Mouse (Mus musculus): ENCODE measurements around the gene Enpp1.

Gene Enpp1

GRCm38 (mm10) chr10:24716232-24716631, 4.3 kb upstream of the Enpp1 start:
- ChIA-PET POLR2A (no interaction called here), CTCF (interaction anchor here in 1 of 4 experiments (0.6 kb wide), 1 partner anchor 91 kb away, joined by 3 read pairs; no protein-coding TSS in a partner anchor)

- ChIA-PET POLR2A (interaction anchor here in 1 of 4 experiments (1.2 kb wide), 1 partner anchor 77 kb away, joined by 4 read pairs; no protein-coding TSS in a partner anchor), CTCF (interaction anchor here in 1 of 4 experiments (0.6 kb wide), 1 partner anchor 154 kb away, joined by 3 read pairs; no protein-coding TSS in a partner anchor)
Observed at GRCm38 (mm10) chr10:24712901-24713300, 942 bp upstream of the Enpp1 start.

- CTCF ChIA-PET = interaction anchor here in 2 of 4 experiments (0.6 kb wide), 2 partner anchors 97 to 154 kb away, joined by 3 read pairs; no protein-coding TSS in a partner anchor
- POLR2A ChIA-PET = interaction anchor here in 1 of 4 experiments (1.2 kb wide), 1 partner anchor 78 kb away, joined by 4 read pairs; no protein-coding TSS in a partner anchor
Observed at GRCm38 (mm10) chr10:24712367-24712761, 405 bp upstream of the Enpp1 start.

DNA sequence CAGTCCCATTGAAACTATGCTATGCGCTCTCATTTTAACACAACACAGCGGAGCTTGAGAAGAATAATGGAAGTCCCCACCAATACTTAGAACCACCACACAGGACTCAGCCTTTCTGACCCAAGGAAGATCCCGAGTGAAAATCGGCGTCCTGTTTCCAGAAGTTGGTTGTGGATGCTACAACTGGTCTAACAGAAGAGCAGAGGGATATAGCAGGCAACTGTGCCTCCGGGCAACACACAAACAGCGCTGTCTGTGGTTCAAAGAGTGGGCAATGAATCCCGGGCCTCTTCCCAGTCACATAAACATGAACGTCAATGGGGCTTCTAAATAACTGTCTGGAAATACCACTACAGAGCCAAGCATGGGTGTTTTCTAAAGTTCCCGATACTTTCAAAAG, 888 bp downstream of the Enpp1 start:
- CTCF ChIA-PET = no interaction called here
- POLR2A ChIA-PET = no interaction called here

DNA sequence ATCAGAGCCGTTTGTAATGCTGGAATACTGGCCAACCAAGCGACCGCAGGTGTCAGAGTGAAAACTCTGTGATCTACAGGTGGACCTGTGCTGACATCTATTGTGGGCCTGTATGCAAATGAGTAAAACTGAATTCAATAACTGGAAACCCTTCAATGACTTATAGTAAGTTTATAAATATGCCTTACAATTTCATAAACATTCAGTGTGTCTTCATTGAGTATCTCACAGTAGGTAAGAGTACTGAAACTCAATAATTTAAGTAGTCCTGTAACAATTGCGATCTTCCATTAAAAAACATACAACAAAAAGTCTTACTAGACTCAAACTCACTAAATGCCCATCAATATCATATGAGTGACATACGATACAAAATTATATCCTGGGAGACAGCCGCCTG, 1.6 kb downstream of the Enpp1 start:
- ChIA-PET CTCF (no interaction called here), POLR2A (no interaction called here)

GRCm38 (mm10) chr10:24707745-24708144, 4.2 kb downstream of the Enpp1 start:
- POLR2A ChIA-PET = no interaction called here
- CTCF ChIA-PET = no interaction called here

DNA sequence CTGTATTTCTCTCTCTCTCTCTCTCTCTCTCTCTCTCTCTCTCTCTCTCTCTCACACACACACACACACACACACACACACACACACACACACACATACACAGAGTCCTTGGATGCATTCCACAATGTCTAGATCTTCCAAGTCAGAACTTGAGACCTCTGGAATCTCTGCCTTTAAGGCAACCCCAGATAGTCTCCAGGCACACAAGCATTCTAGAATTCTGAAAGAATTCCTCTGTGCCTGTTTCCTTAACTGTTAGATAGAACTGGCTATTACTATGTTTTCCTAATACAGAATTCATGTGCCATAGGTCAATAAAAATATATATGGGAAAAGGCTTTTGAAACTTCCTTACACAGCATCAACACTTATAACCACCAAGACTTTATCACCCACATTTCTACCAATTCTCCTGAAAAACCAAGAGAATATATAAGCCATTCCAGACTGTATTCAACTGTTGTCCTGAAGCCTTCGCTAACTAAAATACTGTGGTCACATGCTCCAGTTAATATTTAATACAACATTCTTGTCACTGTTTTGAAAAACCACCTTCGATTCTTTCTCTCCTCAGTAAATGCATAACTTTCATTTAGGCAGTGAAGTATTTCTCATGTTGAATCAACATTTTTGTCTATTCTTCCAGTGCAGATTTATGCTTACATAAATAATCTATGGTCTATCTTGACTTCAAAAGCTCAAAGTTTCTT, 5.4 kb downstream of the Enpp1 start:
- POLR2A ChIA-PET = interaction anchor here in 2 of 4 experiments (0.5 to 1.2 kb wide), 2 partner anchors 13 to 31 kb away, joined by 3 to 4 read pairs; no protein-coding TSS in a partner anchor
- CTCF ChIA-PET = interaction anchor here in 2 of 4 experiments (0.6 to 0.7 kb wide), 4 partner anchors 36 to 493 kb away, joined by 3 to 4 read pairs (median 3); no protein-coding TSS in a partner anchor

DNA sequence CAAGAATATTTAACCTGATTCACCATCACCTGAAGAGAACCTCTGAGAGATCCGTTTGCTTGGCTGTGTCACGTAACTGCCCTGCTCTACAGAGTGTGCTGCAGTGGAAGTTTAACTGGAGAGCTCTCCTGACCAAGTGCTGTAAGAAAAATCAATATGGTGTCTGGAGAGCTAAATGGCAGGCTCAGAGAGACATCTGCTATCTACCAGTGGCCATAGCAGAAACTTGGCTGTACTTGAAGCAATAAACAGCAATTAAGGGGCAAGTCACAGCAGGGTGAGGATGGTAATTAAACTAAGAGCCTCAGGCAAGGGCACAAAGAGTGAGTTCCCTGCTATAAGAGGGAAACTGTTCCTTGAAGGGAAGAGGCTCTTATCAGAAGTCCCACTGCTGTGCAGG, 9.3 kb downstream of the Enpp1 start:
- ChIA-PET CTCF (no interaction called here), POLR2A (no interaction called here)

DNA sequence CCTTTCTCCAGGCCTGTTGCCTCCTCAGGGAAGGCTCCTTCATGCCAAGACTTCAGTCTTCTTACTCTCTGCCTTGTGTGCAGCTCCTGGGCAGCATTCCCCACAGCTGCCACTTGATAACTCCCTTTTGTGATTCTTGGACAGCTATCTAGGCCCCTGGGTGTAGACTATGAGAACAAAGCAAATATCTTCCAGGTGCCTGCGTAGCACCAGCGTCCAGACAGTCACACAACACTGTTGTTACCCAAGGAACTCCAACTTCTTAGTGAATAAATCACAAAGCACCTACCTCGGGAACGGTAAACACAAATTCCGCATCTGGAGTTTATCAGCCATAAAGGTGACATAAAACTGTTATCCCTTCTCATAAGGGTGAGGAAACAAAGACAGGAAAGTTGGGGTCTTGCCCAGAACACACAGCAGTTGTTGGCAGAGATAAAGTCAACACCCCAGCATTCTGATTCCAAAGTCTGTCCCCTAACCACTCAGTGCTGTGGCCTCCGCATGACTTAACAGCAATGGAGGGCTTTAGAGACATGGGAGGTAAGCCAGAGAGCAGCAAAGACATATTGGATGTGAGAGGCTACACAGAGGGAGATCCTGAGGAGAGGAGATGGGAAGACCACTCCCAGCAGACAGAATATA, 13.7 kb downstream of the Enpp1 start:
- ChIA-PET POLR2A (no interaction called here), CTCF (no interaction called here)

GRCm38 (mm10) chr10:24696761-24697160, 15.2 kb downstream of the Enpp1 start:
- POLR2A ChIA-PET = no interaction called here
- CTCF ChIA-PET = no interaction called here

DNA sequence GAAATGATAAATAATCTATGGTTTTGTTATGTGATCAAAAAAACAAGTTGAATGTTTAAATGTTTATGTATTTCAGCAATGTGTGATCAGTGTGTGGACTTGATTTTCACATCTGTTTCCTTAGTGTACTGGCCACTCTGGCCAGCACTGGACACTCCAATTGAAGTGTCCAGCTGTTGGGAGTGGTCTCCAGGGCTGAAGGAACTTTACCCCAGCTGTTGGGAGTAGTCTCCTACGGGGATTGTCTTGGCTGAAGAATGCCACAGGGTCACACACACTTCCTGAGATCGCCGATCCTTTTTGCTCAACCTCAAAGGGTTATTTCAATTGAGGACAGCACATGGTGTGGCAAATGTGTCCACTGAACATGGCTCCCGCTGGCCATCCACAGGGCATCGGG, 16.2 kb downstream of the Enpp1 start:
- CTCF ChIA-PET = no interaction called here
- POLR2A ChIA-PET = no interaction called here

DNA sequence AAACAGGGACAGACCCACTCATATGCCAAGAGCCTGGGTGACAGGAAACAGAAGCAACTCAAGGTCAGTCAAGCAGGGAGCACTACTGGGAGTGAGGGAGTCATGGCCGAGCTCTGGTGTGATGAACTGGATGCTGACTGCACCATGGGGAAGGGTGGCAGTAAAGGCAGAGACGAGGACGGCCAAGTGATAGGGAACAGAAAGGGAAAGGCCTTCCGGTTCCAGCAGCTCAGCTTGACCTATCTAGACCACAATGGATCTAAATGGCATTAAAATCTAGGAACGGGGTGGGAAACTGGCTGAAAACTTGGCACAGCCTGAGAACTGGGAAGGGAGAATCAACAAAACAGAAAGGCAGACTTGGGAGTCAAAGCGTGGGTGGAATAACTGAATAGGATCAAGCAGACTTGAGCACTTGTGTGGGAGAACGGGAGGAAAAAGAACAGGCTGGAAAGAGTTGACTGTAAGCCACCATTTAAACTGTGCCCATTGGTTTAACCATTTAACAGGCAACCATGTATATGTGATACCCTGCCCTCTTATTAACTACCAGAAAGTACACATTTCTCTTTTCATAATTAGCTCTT, 29.3 kb downstream of the Enpp1 start:
- ChIA-PET POLR2A (no interaction called here), CTCF (no interaction called here)

GRCm38 (mm10) chr10:24677681-24678080, 34.3 kb downstream of the Enpp1 start:
- CTCF ChIA-PET = no interaction called here
- POLR2A ChIA-PET = interaction anchor here in 1 of 4 experiments (0.6 kb wide), 1 partner anchor 61 kb away, joined by 4 read pairs; no protein-coding TSS in a partner anchor

- CTCF ChIA-PET = no interaction called here
Observed at GRCm38 (mm10) chr10:24674261-24674660, 37.7 kb downstream of the Enpp1 start.

DNA sequence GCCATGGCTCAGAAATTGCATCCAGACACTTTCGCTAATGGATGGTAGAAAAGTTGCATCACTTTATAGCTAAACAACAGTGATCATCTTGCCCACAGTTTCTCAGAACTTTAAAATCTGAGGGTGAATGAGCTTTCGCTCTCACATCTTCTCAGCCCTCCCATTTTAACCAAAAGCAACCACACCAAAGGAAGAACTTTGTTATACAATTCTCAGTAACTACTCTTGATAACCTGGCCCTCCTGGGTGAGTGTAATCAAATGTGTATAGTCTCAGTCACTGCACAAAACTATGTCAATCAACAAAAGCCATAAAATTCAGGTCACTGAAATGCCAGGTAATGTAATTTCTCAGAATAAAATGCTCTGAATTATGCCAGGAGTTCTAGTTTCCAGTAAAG, 39.0 kb downstream of the Enpp1 start:
- ChIA-PET POLR2A (no interaction called here), CTCF (no interaction called here)

More at GRCm38 (mm10) chr10:24674261-24674660, 37.7 kb downstream of the Enpp1 start:
- POLR2A ChIA-PET = no interaction called here

DNA sequence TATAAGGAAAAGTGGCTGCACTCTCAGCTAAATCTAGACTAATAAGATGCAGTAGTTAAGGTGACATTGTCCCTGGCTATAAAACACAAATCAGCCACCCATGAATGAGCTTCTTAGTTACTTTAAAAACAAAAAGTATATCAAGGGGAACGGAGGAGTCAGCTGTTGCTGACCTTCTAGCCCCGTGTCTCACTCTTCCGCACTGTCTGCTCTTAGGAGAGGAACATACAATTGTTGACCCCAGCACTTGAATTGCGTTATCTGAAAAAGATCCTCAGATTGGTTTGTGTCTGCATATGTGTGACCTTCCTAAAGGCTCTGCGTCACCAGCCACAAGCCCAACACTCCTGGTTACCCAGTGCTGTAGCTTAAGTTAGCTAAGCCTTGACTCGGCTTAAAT, 41.4 kb downstream of the Enpp1 start:
- ChIA-PET POLR2A (no interaction called here), CTCF (interaction anchor here in 1 of 4 experiments (0.5 kb wide), 2 partner anchors 36 to 613 kb away, joined by 3 read pairs; no protein-coding TSS in a partner anchor)

GRCm38 (mm10) chr10:24650990-24651569, 60.9 kb downstream of the Enpp1 start:
- ChIA-PET POLR2A (no interaction called here), CTCF (no interaction called here)

- ChIA-PET CTCF (no interaction called here), POLR2A (interaction anchor here in 2 of 4 experiments (0.6 to 1.0 kb wide), 3 partner anchors 14 to 633 kb away, joined by 3 to 7 read pairs (median 3); no protein-coding TSS in a partner anchor)
Observed at GRCm38 (mm10) chr10:24647996-24648738, 63.8 kb downstream of the Enpp1 start.

DNA sequence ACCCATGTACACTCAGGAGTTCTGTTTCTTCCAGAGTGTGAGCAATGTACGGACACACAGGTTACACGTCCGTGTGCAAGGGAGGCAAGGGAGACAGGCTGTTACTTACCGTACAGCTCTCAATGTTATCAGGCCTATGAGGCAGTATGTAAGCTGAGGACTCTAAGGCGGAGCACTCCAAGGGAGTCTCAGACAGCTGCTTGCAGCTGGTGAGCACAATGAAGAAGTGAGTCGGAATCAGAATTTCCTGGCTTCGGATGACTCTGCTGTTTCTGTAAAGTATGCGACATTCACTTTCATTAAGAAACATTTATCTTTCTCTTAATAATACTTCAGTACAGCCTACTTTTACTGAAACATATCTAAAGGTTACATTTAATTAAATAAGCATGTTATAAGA, 66.8 kb downstream of the Enpp1 start:
- ChIA-PET CTCF (interaction anchor here in 1 of 4 experiments (0.7 kb wide), 1 partner anchor 73 kb away, joined by 3 read pairs; no protein-coding TSS in a partner anchor), POLR2A (no interaction called here)

Measured in embryonic stem cell, embryonic (primary cell).